Comparison of ENCODE assay signal across 8 mouse cellular contexts in genomic region chr9:77806842-77807668, GRCm38 (mm10). TPM values are rescaled to one million over a fixed set of nuclear protein-coding genes. Genes with fewer than 3 reads are reported as not detected.
DNase-seq lines count a peak whose midpoint lies in the region; ATAC-seq lines count a peak whose summit lies in the region.

No protein-coding gene starts in this region.

- no peak overlapping the region for H3K4me3 ChIP-seq in hindbrain, embryonic 12.5 days

- peaks cover 4% of the 10 kb centered on the region; the same call in 1 of the 2 replicates for H3K4me1 ChIP-seq in hindbrain, embryonic 12.5 days

- DNase-seq in Muller cell, postnatal 12 days (ENCODE audit: inconsistent ontology term): peak; percentile 92
- DNase-seq in cerebellum, adult 9-11 months: peak; percentile 71
- DNase-seq in frontal cortex, postnatal 10 days (ENCODE audit: low spot score in 2 of 2): peak; percentile 53 to 81
- DNase-seq in layer of hippocampus, postnatal 14 days (ENCODE audit: low spot score in 2 of 2): peak; percentile 85 to 91
- peak; percentile 90 for DNase-seq in lung, postnatal 14 days
- DNase-seq in retina, adult 2 months (ENCODE audit: low read depth, low spot score): peak; percentile 60
- peak; percentile 62 to 79 for DNase-seq in thymus, postnatal 36 days

- no peaks in the 10 kb centered on the region for H3K36me3 ChIP-seq in hindbrain, embryonic 12.5 days

- peak; percentile 90 for ATAC-seq in hindbrain, embryonic 12.5 days (ENCODE audit: low FRiP score)

- H3K9me3 ChIP-seq in hindbrain, embryonic 12.5 days (replicated peaks): no peaks in the 10 kb centered on the region

- peak overlapping the region; percentile 45 for H3K4me2 ChIP-seq in hindbrain, embryonic 12.5 days (replicated peaks)

- H3K27me3 ChIP-seq in hindbrain, embryonic 12.5 days: no peaks in the 10 kb centered on the region

- H3K9ac ChIP-seq in hindbrain, embryonic 12.5 days: 0 out of 2 replicates have a peak overlapping the region, but pooled peaks have one; percentile 28

- 23% methylated on average over 12 of the region's 12 CpGs for WGBS in hindbrain, embryonic 12.5 days

- H3K27ac ChIP-seq in hindbrain, embryonic 12.5 days: peak overlapping the region; percentile 18; the same call in 1 of the 2 replicates

RNA-seq across cellular contexts. Expression of gene Gclc, which starts 52.7 kb away (rescaled TPM):
- 22.2 and 24.6 TPM in 2 replicates for polyA plus RNA-seq in hindbrain, embryonic 12.5 days (2016; fragmentation: Nextera tagmentation; extraction: Ambion mirVana)
- 10 to 100 TPM; 40.4 to 41.6 TPM for total RNA-seq in layer of hippocampus, postnatal 14 days (2021)
